Comparison of ENCODE assay signal across 8 mouse cellular contexts in genomic region chr4:123584084-123584719, GRCm38 (mm10).
DNase-seq lines count a peak whose midpoint lies in the region; ATAC-seq and TF ChIP-seq lines count a peak whose summit lies in the region.

No protein-coding gene starts in this region.

- H3K36me3 ChIP-seq in hindbrain, embryonic 12.5 days, result no peaks in the 10 kb centered on the region

- TF ChIP-seq CTCF in left cerebral cortex, adult 2 months (IDR thresholded peaks at IDR 0.05), result peak; percentile 60
- peak; percentile 33; the same call in 1 of the 2 replicates for TF ChIP-seq CTCF in brain, embryonic 14.5 days (IDR thresholded peaks at IDR 0.05; ENCODE audit: borderline replicate concordance, extremely low read depth, insufficient read depth, insufficient read length)

- H3K4me2 ChIP-seq in hindbrain, embryonic 12.5 days (replicated peaks), result no peak overlapping the region

- DNase-seq in left cerebral cortex, adult 2 months (ENCODE audit: extremely low spot score in 1 of 2, low spot score in 2 of 2), result no peak
- DNase-seq in left cerebral cortex, postnatal 4 days, result no peak
- DNase-seq in brain, embryonic 14.5 days (ENCODE audit: low read depth), result peak; percentile 48
- DNase-seq in lung, postnatal 25 days (ENCODE audit: low spot score), result peak; percentile 42
- no peak for DNase-seq in right cerebral cortex, postnatal 14 days
- DNase-seq in urinary bladder, adult 2 months (ENCODE audit: low spot score), result no peak
- no peak for DNase-seq in right cerebral cortex, postnatal 4 days

- 35% methylated on average over 8 of the region's 8 CpGs for WGBS in hindbrain, embryonic 12.5 days

- H3K27me3 ChIP-seq in hindbrain, embryonic 12.5 days, result no peaks in the 10 kb centered on the region

- H3K4me3 ChIP-seq in left cerebral cortex, adult 2 months, result no peak overlapping the region
- no peak overlapping the region for H3K4me3 ChIP-seq in hindbrain, embryonic 12.5 days

- ATAC-seq in hindbrain, embryonic 12.5 days (ENCODE audit: low FRiP score), result peak; percentile 52; the same call in 1 of the 2 replicates

- no peak overlapping the region for H3K9ac ChIP-seq in hindbrain, embryonic 12.5 days

- peaks cover 15% of the 10 kb centered on the region for H3K4me1 ChIP-seq in hindbrain, embryonic 12.5 days

- no peak for TF ChIP-seq POLR2A in brain, embryonic 14.5 days (IDR thresholded peaks at IDR 0.05; ENCODE audit: borderline replicate concordance, extremely low read depth, insufficient read depth, insufficient read length, poor library complexity, severe bottlenecking)

- intact Hi-C loops in left cerebral cortex, adult 2 months (cut with DNase I), result loop anchor here (1.0 kb wide), 1 partner anchor 49 kb away; no protein-coding TSS in a partner anchor
- intact Hi-C loops in left cerebral cortex, postnatal 4 days (cut with DNase I), result no loop called here

- H3K9me3 ChIP-seq in hindbrain, embryonic 12.5 days (replicated peaks), result no peaks in the 10 kb centered on the region

- peak overlapping the region; percentile 16; the same call in 1 of the 2 replicates for H3K27ac ChIP-seq in left cerebral cortex, adult 2 months
- H3K27ac ChIP-seq in hindbrain, embryonic 12.5 days, result peak overlapping the region; percentile 70

Comparison
In these comparisons a context has a peak if more than half of its experiments do, and no peak if none do; other contexts are left out.
1. DNase-seq: peak in brain, embryonic 14.5 days (single experiment) and lung, postnatal 25 days (single experiment); none in left cerebral cortex, adult 2 months (0 of 2), left cerebral cortex, postnatal 4 days (single experiment), right cerebral cortex, postnatal 14 days (single experiment), urinary bladder, adult 2 months (single experiment) and right cerebral cortex, postnatal 4 days (single experiment).